Mouse (Mus musculus) CH12.LX (cell line): Measurements from ENCODE around the gene Shbg. TPM values are rescaled to one million over a fixed set of nuclear protein-coding genes. Genes with fewer than 3 reads are reported as not detected.

ENCODE experiments used
- DNase-seq: peaks from one replicate; pipeline ENCODE4 v3.0.0-alpha.2; 2013; ENCODE audit errors: extremely low read depth
- H3K27ac ChIP-seq: 2 replicates; pipeline ENCODE4 v1.5.1; 2012; ENCODE audit warnings: low read depth, mild to moderate bottlenecking, control low read depth, moderate library complexity; ENCODE audit not compliant: insufficient read depth
- H3K27me3 ChIP-seq: replicated peaks from 2 replicates; pipeline ENCODE3; 2012; ENCODE audit warnings: inconsistent platforms
- H3K36me3 ChIP-seq, 2 experiments: replicated peaks in 1 of 2; 2 replicates each; pipeline versions ENCODE3 to v1.6.1; 2012; ENCODE audit warnings: inconsistent platforms in 1 of 2, low read length in 1 of 2, mild to moderate bottlenecking in 1 of 2, mixed read lengths in 1 of 2, moderate library complexity in 1 of 2; ENCODE audit not compliant: control insufficient read depth in 1 of 2, insufficient read depth in 1 of 2
- H3K4me1 ChIP-seq, 2 experiments: 2 replicates each; pipeline ENCODE4 v1.6.1; 2012; ENCODE audit warnings: inconsistent platforms in 1 of 2, moderate library complexity in 1 of 2; ENCODE audit not compliant: insufficient read depth in 2 of 2, control insufficient read depth in 1 of 2
- H3K4me2 ChIP-seq: 2 replicates; pipeline ENCODE4 v1.6.1; 2012; ENCODE audit warnings: low read depth, mild to moderate bottlenecking, control low read depth; ENCODE audit not compliant: poor library complexity, insufficient read depth, severe bottlenecking
- H3K4me3 ChIP-seq, 3 experiments: fragments of 150-350 bp in 1 of 3; sonication (generic) in 1 of 3; replicated peaks in 1 of 3; 2 replicates each; pipeline versions ENCODE3 to v1.5.1; 2011 to 2012; ENCODE audit warnings: low read depth in 2 of 3, low read length in 2 of 3, mild to moderate bottlenecking in 2 of 3, moderate library complexity in 2 of 3, control low read depth in 1 of 3, improper control_type of control experiment in 1 of 3, inconsistent platforms in 1 of 3, mixed read lengths in 1 of 3; ENCODE audit not compliant: poor library complexity in 1 of 3
- H3K79me2 ChIP-seq: replicated peaks from 2 replicates; pipeline ENCODE4 v1.6.1; 2012; ENCODE audit warnings: mild to moderate bottlenecking, moderate library complexity; ENCODE audit not compliant: control insufficient read depth, poor library complexity, insufficient read depth, severe bottlenecking; ENCODE audit errors: extremely low read depth
- H3K9ac ChIP-seq: 2 replicates; pipeline ENCODE4 v1.6.1; 2012; ENCODE audit warnings: low read depth, mild to moderate bottlenecking, control low read depth, moderate library complexity; ENCODE audit not compliant: insufficient read depth
- H3K9me3 ChIP-seq: replicated peaks from 2 replicates; pipeline ENCODE3; 2012; ENCODE audit warnings: low read length, inconsistent platforms, mixed read lengths
- BHLHE40 ChIP-seq: IDR thresholded peaks from 2 replicates; pipeline ENCODE4 v1.6.1; 2011; ENCODE audit warnings: mild to moderate bottlenecking, low read depth, low read length, improper control_type of control experiment
- CHD2 ChIP-seq: IDR thresholded peaks from 2 replicates; pipeline ENCODE4 v1.6.1; 2011; ENCODE audit warnings: low read length, improper control_type of control experiment
- CTCF ChIP-seq, 2 experiments: IDR thresholded peaks in 1 of 2; conservative IDR thresholded peaks in 1 of 2; 2 replicates each; pipeline ENCODE4 v1.5.1; 2011 to 2012; ENCODE audit warnings: low read depth in 2 of 2, low read length in 2 of 2, improper control_type of control experiment in 1 of 2, inconsistent platforms in 1 of 2, mild to moderate bottlenecking in 1 of 2, moderate library complexity in 1 of 2
- EP300 ChIP-seq: IDR thresholded peaks from 2 replicates; pipeline ENCODE4 v1.6.1; 2011; ENCODE audit warnings: low read length, improper control_type of control experiment
- MAFK ChIP-seq: IDR thresholded peaks from 2 replicates; pipeline ENCODE4 v1.6.1; 2011; ENCODE audit warnings: low read length, improper control_type of control experiment; ENCODE audit not compliant: insufficient replicate concordance
- MAZ ChIP-seq: IDR thresholded peaks from 2 replicates; pipeline ENCODE4 v1.6.1; 2012; ENCODE audit warnings: low read depth, mild to moderate bottlenecking, inconsistent platforms, low read length, improper control_type of control experiment, moderate library complexity
- MXI1 ChIP-seq: IDR thresholded peaks from 2 replicates; pipeline ENCODE4 v1.6.1; 2011; ENCODE audit warnings: mild to moderate bottlenecking, low read depth, low read length, improper control_type of control experiment
- NRF1 ChIP-seq: IDR thresholded peaks from 2 replicates; pipeline ENCODE4 v1.6.1; 2014; ENCODE audit warnings: low read depth, mild to moderate bottlenecking, inconsistent platforms, low read length, improper control_type of control experiment, moderate library complexity
- PAX5 ChIP-seq: IDR thresholded peaks from 2 replicates; pipeline ENCODE4 v1.6.1; 2012; ENCODE audit warnings: low read length, inconsistent platforms, mixed read lengths
- POLR2AphosphoS2 ChIP-seq: IDR thresholded peaks from 2 replicates; pipeline ENCODE4 v1.6.1; 2011; ENCODE audit warnings: low read depth, low read length, improper control_type of control experiment
- SMC3 ChIP-seq: IDR thresholded peaks from 2 replicates; pipeline ENCODE4 v1.6.1; 2011; ENCODE audit warnings: low read depth, low read length, improper control_type of control experiment
- dilution Hi-C: fragments of 300-500 bp; cut with MboI; formaldehyde crosslinking; loops from 2 replicates; pipeline ENCODE4 v1.14.3; 2020; ENCODE audit warnings: low sequenced_read_pairs; ENCODE audit not compliant: extremely low pct_unique_long_range_greater_than_20kb, extremely low pct_ligation_motif_present
- in situ Hi-C: fragments of 300-500 bp; cut with MboI; formaldehyde crosslinking; loops from 3 replicates; pipeline ENCODE4 v1.14.3; 2019; ENCODE audit warnings: low sequenced_read_pairs, low pct_ligation_motif_present, low pct_unique_long_range_greater_than_20kb, mixed read lengths
- polyA plus RNA-seq: library from polyadenylated mRNA; unstranded; fragments of >175 nt; gene quantifications from 2 replicates; pipeline ENCODE4 v1.2.1, GENCODE M21; 2012; ENCODE audit warnings: low read depth; ENCODE audit not compliant: insufficient read length
- total RNA-seq, 2 experiments: library from RNA; depleted of rRNA; stranded (reverse); fragments of 300-350 nt in 1 of 2; fragments of >200 nt in 1 of 2; gene quantifications; 2 replicates each; pipeline ENCODE4 v1.2.3; 2012 to 2014

Shbg gene
- total and polyA plus RNA-seq, 3 experiments, result not detected

DNA sequence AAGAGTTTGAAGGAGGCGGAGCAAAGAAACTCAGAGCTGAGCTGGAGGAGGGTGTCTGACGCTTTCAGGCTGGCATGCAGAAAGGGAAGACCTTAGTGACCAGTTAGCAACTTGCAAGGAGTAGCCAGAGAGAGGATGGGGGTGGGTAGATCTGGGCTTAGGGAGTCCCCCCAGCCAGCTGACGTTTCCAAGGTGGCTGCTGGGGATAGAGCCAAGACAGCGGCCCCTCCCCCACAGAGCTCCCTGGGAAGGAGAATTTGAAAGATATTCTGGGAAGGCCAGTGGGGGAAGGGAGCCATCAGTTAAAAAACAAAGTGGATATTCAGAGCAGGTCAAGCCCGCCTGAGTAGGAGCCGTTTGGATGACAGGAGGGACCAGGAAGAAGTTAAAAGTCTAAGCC lies 17.6 kb downstream of the Shbg start:
- H3K9me3 ChIP-seq, result no peaks in the 10 kb centered on the region
- TF ChIP-seq EP300 (no peak), CHD2 (peak; percentile 52; the same call in 1 of the 2 replicates)
- TF ChIP-seq, all 38 proteins: peak for 1
- H3K4me1 ChIP-seq, result peaks cover under 1 to 5% of the 10 kb centered on the region in 2 experiments; a peak in 2 of 4 replicates
- no peak overlapping the region for H3K4me2 ChIP-seq
- in situ Hi-C loops (no loop called here), dilution Hi-C loops (no loop called here)
- H3K36me3 ChIP-seq, result peaks cover 0 to 3% of the 10 kb centered on the region in 2 experiments
- no peaks in the 10 kb centered on the region for H3K79me2 ChIP-seq
- peaks cover 44% of the 10 kb centered on the region for H3K27me3 ChIP-seq
- H3K27ac ChIP-seq, result no peak overlapping the region
- no peak for DNase-seq
- no peak overlapping the region for H3K4me3 ChIP-seq
- no peak overlapping the region for H3K9ac ChIP-seq

DNA sequence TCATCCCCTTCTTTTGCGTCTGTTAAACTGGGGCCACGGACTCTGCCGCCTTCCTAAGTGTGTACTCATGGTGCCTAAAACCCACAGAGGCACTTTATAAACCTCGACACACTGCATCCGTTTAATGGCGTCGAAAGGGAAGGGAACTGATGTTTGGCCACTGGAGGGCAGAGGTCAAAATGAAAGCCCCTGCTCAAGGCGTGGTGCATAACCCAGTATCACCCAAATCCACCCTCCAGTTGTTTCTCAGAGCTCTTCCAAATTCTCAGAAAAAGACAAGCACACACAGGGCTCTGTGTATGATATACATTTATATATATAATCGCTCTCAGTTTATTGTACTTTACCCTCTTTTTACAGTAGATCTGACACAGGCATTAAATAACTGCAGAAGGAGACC lies 18.3 kb downstream of the Shbg start:
- dilution Hi-C loops (no loop called here), in situ Hi-C loops (no loop called here)
- no peak overlapping the region for H3K27ac ChIP-seq
- no peaks in the 10 kb centered on the region for H3K9me3 ChIP-seq
- no peaks in the 10 kb centered on the region for H3K79me2 ChIP-seq
- H3K4me3 ChIP-seq, result no peak overlapping the region
- no peak overlapping the region for H3K9ac ChIP-seq
- peaks cover 3 to 8% of the 10 kb centered on the region in 2 experiments for H3K36me3 ChIP-seq
- TF ChIP-seq MAZ, result no peak
- no peak for TF ChIP-seq MXI1
- no peak for TF ChIP-seq PAX5
- no peak for TF ChIP-seq CHD2
- peak in 1 of 2 experiments; percentile 40; a peak in 2 of 4 replicates for TF ChIP-seq CTCF (conservative IDR thresholded peaks at IDR 0.05 in 1 of 2, IDR thresholded peaks at IDR 0.05 in 1 of 2; ENCODE audit: low read depth in 2 of 2, low read length in 2 of 2)
- TF ChIP-seq NRF1, result no peak
- peak; percentile 16 for TF ChIP-seq SMC3
- TF ChIP-seq BHLHE40, result no peak
- peaks cover 0 to 5% of the 10 kb centered on the region in 2 experiments; a peak in 1 of 4 replicates for H3K4me1 ChIP-seq
- H3K27me3 ChIP-seq, result peaks cover 37% of the 10 kb centered on the region
- H3K4me2 ChIP-seq, result no peak overlapping the region
- DNase-seq, result no peak

DNA sequence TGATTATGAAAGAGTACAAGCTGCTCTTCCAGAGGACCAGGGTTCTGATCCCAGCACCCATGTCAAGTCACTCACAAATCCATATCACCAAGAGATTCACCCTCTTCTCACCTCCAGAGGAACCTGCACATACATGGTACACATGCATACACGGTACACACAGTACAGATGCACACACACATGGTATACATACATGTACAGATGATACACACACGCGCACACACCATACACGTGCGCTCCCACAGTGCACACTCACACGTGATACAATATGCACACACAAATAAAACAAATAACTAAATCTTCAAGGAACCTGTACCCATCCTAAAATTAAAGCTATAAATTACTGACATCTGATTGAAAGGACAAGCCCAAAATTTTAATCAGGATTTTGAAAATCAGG lies 22.9 kb downstream of the Shbg start:
- in situ Hi-C loops (no loop called here), dilution Hi-C loops (no loop called here)
- Histone ChIP-seq H3K4me1 (no peaks in the 10 kb centered on the region), H3K9me3 (no peaks in the 10 kb centered on the region), H3K4me3 (no peak overlapping the region), H3K79me2 (no peaks in the 10 kb centered on the region), H3K27me3 (no peaks in the 10 kb centered on the region), H3K9ac (no peak overlapping the region), H3K4me2 (no peak overlapping the region), H3K36me3 (peaks cover 35 to 47% of the 10 kb centered on the region in 2 experiments), H3K27ac (no peak overlapping the region)
- TF ChIP-seq MAFK (no peak), POLR2AphosphoS2 (0 out of 2 replicates have a peak, but pooled peaks have one; percentile 58)
- DNase-seq, result no peak
